Mouse (Mus musculus): ENCODE results near the gene C2cd4d.

DNA sequence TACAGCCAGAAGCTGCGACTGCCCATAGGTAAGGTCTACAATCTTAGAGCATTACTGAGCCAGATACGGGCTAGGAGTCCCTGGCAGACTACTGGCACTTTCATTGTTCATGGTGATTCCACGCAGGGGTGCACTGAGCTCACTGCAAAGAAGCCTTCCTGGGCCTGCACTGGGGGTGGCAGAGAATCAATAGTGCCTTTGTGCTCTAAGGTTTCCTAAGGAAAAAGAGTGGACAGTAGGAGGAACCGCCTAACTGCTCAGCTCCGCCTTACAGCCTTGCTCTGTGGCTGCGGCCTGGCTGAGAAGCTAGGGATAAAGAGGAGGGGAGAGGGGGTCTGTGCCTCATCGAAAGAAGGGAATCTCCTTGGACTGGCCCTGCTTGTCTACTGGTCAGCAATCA lies at the start of gene C2cd4d:
- TF ChIP-seq EP300 (IDR thresholded peaks at IDR 0.05) (no peak), CTCF (IDR thresholded peaks at IDR 0.05) (no peak)

All from lung, postnatal 0 days (tissue).